Mouse (Mus musculus) CD8-positive naive resting alpha-beta T cell, adult 2 months (primary cell): ENCODE results near the gene Gm2001.
"Not testable (repeated sequence)": the region's sequence is repeated elsewhere in the genome, so short reads cannot be mapped to it uniquely, and the experiment has no call there.

ENCODE experiments used
- DNase-seq, 2 experiments: peaks; one replicate each; pipeline ENCODE4 v3.0.0; 2022; ENCODE audit warnings: low read depth in 2 of 2, low spot score in 2 of 2

Gene Gm2001

GRCm38 (mm10) chr12:87842239-87842638 lies at the start of gene Gm2001:
Gm2001 (minus strand) TSS chr12:87842339.
- not testable (repeated sequence) for DNase-seq

- not testable (repeated sequence) for DNase-seq
Observed at GRCm38 (mm10) chr12:87873772-87874171, 31.6 kb upstream of the Gm2001 start, which contains the start of gene Gm2016. Gm2016 (plus strand) TSS chr12:87874072.

- DNase-seq = not testable (repeated sequence)
Observed at GRCm38 (mm10) chr12:87864048-87864447, 21.9 kb upstream of the Gm2001 start.

GRCm38 (mm10) chr12:87863638-87864037 lies 21.5 kb upstream of the Gm2001 start:
- not testable (repeated sequence) for DNase-seq

- not testable (repeated sequence) for DNase-seq
Observed at GRCm38 (mm10) chr12:87861740-87862692, 19.9 kb upstream of the Gm2001 start.

GRCm38 (mm10) chr12:87856067-87856466 lies 13.9 kb upstream of the Gm2001 start:
- DNase-seq = not testable (repeated sequence)

- not testable (repeated sequence) for DNase-seq
Observed at GRCm38 (mm10) chr12:87850657-87851056, 8.5 kb upstream of the Gm2001 start.

- DNase-seq = not testable (repeated sequence)
Observed at GRCm38 (mm10) chr12:87816277-87816676, 25.9 kb downstream of the Gm2001 start, which contains the start of gene BB287469. BB287469 (plus strand) TSS chr12:87816577.

GRCm38 (mm10) chr12:87797971-87798370 lies 44.2 kb downstream of the Gm2001 start:
- not testable (repeated sequence) for DNase-seq

GRCm38 (mm10) chr12:87795212-87795611 lies 46.9 kb downstream of the Gm2001 start, which contains the start of gene Gm21936:
Gm21936 (plus strand) TSS chr12:87795512.
- not testable (repeated sequence) for DNase-seq
